Mouse (Mus musculus): ENCODE data around the gene Fgf22. TPM values are rescaled to one million over a fixed set of nuclear protein-coding genes. Genes with fewer than 3 reads are reported as not detected.

The Fgf22 gene
- 1.4 and 1.6 TPM in 2 replicates for polyA plus RNA-seq (2014; fragmentation: Nextera tagmentation; extraction: Ambion mirVana)

- Histone ChIP-seq H3K9ac (peak within 1 kb of the TSS; percentile 57), H3K27ac (no peak within 1 kb of the TSS), H3K4me2 (replicated peaks) (peak within 1 kb of the TSS; percentile 76), H3K4me3 (replicated peaks; ENCODE audit: low read length) (peak within 1 kb of the TSS; percentile 36), H3K36me3 (replicated peaks; ENCODE audit: control insufficient read depth, insufficient read depth) (peaks cover 41% of the 10 kb centered on the region), H3K9me3 (ENCODE audit: control insufficient read depth, low read length) (no peaks in the 10 kb centered on the region), H3K4me1 (replicated peaks; ENCODE audit: control insufficient read depth, insufficient read depth, low read length) (peaks cover 11% of the 10 kb centered on the region; the same call in 1 of the 2 replicates), H3K27me3 (ENCODE audit: control insufficient read depth, insufficient read depth, low read length) (no peaks in the 10 kb centered on the region)
- WGBS: 1% methylated on average over 36 of the region's 36 CpGs
- DNase-seq (ENCODE audit: low spot score) (peak; percentile 62), ATAC-seq (ENCODE audit: low FRiP score) (peak; percentile 80)
Observed at GRCm38 (mm10) chr10:79754856-79755516, at the start of gene Fgf22. Gene Fgf22, plus strand, starts transcription at chr10:79755076.

DNA sequence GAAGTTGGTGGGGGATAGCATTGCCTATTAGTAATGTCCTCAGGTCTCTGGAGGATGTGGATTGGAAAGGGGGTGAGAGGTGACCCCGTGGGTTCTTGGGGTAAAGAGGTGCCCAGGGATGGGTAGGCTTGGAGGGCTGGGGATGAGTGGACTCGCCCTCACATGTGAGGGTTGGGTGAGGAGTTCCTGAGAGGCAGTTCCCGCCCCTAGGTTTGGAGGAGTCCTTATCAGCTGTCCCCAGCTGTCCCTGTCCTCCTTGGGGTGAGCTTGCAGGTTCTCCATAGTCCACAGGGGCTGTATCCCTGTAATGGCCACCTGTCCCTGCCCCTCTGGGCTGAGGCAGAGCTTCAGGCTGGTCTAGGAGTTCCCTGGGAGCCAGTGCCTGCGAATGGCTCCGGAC, 48.9 kb upstream of the Fgf22 start:
- ATAC-seq (ENCODE audit: low FRiP score): no peak
- H3K27me3 ChIP-seq (ENCODE audit: control insufficient read depth, insufficient read depth, low read length): no peaks in the 10 kb centered on the region
- no peak overlapping the region for H3K27ac ChIP-seq
- H3K9me3 ChIP-seq (ENCODE audit: control insufficient read depth, low read length): no peaks in the 10 kb centered on the region
- H3K36me3 ChIP-seq (replicated peaks; ENCODE audit: control insufficient read depth, insufficient read depth): peaks cover 24% of the 10 kb centered on the region
- H3K4me2 ChIP-seq (replicated peaks): peak overlapping the region; percentile 91
- H3K4me1 ChIP-seq (replicated peaks; ENCODE audit: control insufficient read depth, insufficient read depth, low read length): peaks cover 29% of the 10 kb centered on the region
- peak overlapping the region; percentile 82 for H3K4me3 ChIP-seq (replicated peaks; ENCODE audit: low read length)
- DNase-seq (ENCODE audit: low spot score): no peak
- H3K9ac ChIP-seq: peak overlapping the region; percentile 31; the same call in 1 of the 2 replicates
- WGBS: 80% methylated on average over 5 of the region's 5 CpGs

GRCm38 (mm10) chr10:79706406-79707094, 48.3 kb upstream of the Fgf22 start:
- Histone ChIP-seq H3K4me1 (replicated peaks; ENCODE audit: control insufficient read depth, insufficient read depth, low read length) (peaks cover 29% of the 10 kb centered on the region), H3K27ac (no peak overlapping the region), H3K4me3 (replicated peaks; ENCODE audit: low read length) (peak overlapping the region; percentile 82; the same call in 1 of the 2 replicates), H3K9me3 (ENCODE audit: control insufficient read depth, low read length) (no peaks in the 10 kb centered on the region), H3K4me2 (replicated peaks) (peak overlapping the region; percentile 91), H3K9ac (0 out of 2 replicates have a peak overlapping the region, but pooled peaks have one; percentile 31), H3K36me3 (replicated peaks; ENCODE audit: control insufficient read depth, insufficient read depth) (peaks cover 30% of the 10 kb centered on the region), H3K27me3 (ENCODE audit: control insufficient read depth, insufficient read depth, low read length) (no peaks in the 10 kb centered on the region)
- ATAC-seq (ENCODE audit: low FRiP score) (no peak), DNase-seq (ENCODE audit: low spot score) (no peak)
- WGBS: 93% methylated on average over 5 of the region's 5 CpGs

GRCm38 (mm10) chr10:79707162-79707561, 47.7 kb upstream of the Fgf22 start:
- H3K9me3 ChIP-seq (ENCODE audit: control insufficient read depth, low read length): no peaks in the 10 kb centered on the region
- DNase-seq (ENCODE audit: low spot score): no peak
- H3K4me3 ChIP-seq (replicated peaks; ENCODE audit: low read length): no peak overlapping the region
- peak overlapping the region; percentile 31; the same call in 1 of the 2 replicates for H3K9ac ChIP-seq
- H3K4me2 ChIP-seq (replicated peaks): peak overlapping the region; percentile 91
- no peak for ATAC-seq (ENCODE audit: low FRiP score)
- peaks cover 36% of the 10 kb centered on the region for H3K36me3 ChIP-seq (replicated peaks; ENCODE audit: control insufficient read depth, insufficient read depth)
- no peak overlapping the region for H3K27ac ChIP-seq
- WGBS: 79% methylated on average over 1 of the region's 1 CpGs
- H3K4me1 ChIP-seq (replicated peaks; ENCODE audit: control insufficient read depth, insufficient read depth, low read length): peaks cover 29% of the 10 kb centered on the region
- H3K27me3 ChIP-seq (ENCODE audit: control insufficient read depth, insufficient read depth, low read length): no peaks in the 10 kb centered on the region

GRCm38 (mm10) chr10:79707759-79708158, 47.1 kb upstream of the Fgf22 start:
- no peaks in the 10 kb centered on the region for H3K27me3 ChIP-seq (ENCODE audit: control insufficient read depth, insufficient read depth, low read length)
- no peak overlapping the region for H3K9ac ChIP-seq
- H3K4me3 ChIP-seq (replicated peaks; ENCODE audit: low read length): no peak overlapping the region
- H3K27ac ChIP-seq: no peak overlapping the region
- H3K4me1 ChIP-seq (replicated peaks; ENCODE audit: control insufficient read depth, insufficient read depth, low read length): peaks cover 29% of the 10 kb centered on the region
- WGBS: 65% methylated on average over 4 of the region's 4 CpGs
- H3K36me3 ChIP-seq (replicated peaks; ENCODE audit: control insufficient read depth, insufficient read depth): peaks cover 39% of the 10 kb centered on the region
- 0 out of 2 replicates have a peak overlapping the region, but pooled peaks have one; percentile 91 for H3K4me2 ChIP-seq (replicated peaks)
- no peak for ATAC-seq (ENCODE audit: low FRiP score)
- no peaks in the 10 kb centered on the region for H3K9me3 ChIP-seq (ENCODE audit: control insufficient read depth, low read length)
- no peak for DNase-seq (ENCODE audit: low spot score)

DNA sequence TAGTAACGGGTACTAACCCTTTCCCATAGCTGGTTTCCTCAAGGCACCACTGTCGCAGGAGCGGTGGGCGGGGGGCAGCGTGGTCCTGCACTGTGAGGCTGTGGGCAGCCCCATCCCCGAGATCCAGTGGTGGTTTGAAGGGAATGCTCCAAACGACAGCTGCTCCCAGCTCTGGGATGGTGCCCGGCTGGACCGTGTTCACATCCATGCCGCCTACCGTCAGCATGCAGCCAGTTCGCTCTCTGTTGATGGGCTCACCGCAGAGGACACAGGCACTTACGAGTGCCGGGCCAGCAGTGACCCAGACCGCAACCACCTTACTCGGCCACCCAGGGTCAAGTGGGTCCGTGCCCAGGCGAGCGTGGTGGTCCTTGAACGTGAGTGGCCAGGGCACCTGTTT, 46.2 kb upstream of the Fgf22 start:
- Histone ChIP-seq H3K9me3 (ENCODE audit: control insufficient read depth, low read length) (no peaks in the 10 kb centered on the region), H3K4me3 (replicated peaks; ENCODE audit: low read length) (no peak overlapping the region), H3K36me3 (replicated peaks; ENCODE audit: control insufficient read depth, insufficient read depth) (peaks cover 41% of the 10 kb centered on the region), H3K4me1 (replicated peaks; ENCODE audit: control insufficient read depth, insufficient read depth, low read length) (peaks cover 29% of the 10 kb centered on the region), H3K4me2 (replicated peaks) (no peak overlapping the region), H3K27ac (no peak overlapping the region), H3K27me3 (ENCODE audit: control insufficient read depth, insufficient read depth, low read length) (no peaks in the 10 kb centered on the region), H3K9ac (no peak overlapping the region)
- DNase-seq (ENCODE audit: low spot score) (no peak), ATAC-seq (ENCODE audit: low FRiP score) (no peak)
- WGBS: 90% methylated on average over 21 of the region's 21 CpGs

DNA sequence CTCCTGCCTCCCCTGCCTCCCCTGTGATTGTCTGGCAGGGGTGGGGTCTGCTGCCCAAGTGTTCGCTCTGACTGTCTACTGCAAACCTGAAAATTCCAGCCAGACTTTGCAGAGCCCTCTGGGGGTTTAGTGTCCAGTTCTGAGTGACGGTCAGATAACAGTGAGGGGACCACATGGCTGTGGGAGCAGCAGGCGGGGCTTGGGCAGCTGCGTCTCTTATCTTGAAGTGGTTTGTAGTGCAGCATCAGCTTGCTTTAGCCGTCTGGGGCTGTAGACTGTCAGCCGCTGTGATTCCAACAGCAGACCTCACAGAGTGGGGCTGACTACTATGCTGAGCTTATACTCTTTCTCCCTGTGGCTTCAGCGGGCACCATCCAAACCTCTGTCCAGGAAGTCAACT, 45.6 kb upstream of the Fgf22 start:
- peaks cover 41% of the 10 kb centered on the region for H3K36me3 ChIP-seq (replicated peaks; ENCODE audit: control insufficient read depth, insufficient read depth)
- H3K4me2 ChIP-seq (replicated peaks): no peak overlapping the region
- H3K27ac ChIP-seq: no peak overlapping the region
- DNase-seq (ENCODE audit: low spot score) (no peak), ATAC-seq (ENCODE audit: low FRiP score) (no peak)
- no peak overlapping the region for H3K9ac ChIP-seq
- H3K4me3 ChIP-seq (replicated peaks; ENCODE audit: low read length): no peak overlapping the region
- peaks cover 29% of the 10 kb centered on the region for H3K4me1 ChIP-seq (replicated peaks; ENCODE audit: control insufficient read depth, insufficient read depth, low read length)
- H3K27me3 ChIP-seq (ENCODE audit: control insufficient read depth, insufficient read depth, low read length): no peaks in the 10 kb centered on the region; the same call in 1 of the 2 replicates
- H3K9me3 ChIP-seq (ENCODE audit: control insufficient read depth, low read length): no peaks in the 10 kb centered on the region
- WGBS: 84% methylated on average over 7 of the region's 7 CpGs

DNA sequence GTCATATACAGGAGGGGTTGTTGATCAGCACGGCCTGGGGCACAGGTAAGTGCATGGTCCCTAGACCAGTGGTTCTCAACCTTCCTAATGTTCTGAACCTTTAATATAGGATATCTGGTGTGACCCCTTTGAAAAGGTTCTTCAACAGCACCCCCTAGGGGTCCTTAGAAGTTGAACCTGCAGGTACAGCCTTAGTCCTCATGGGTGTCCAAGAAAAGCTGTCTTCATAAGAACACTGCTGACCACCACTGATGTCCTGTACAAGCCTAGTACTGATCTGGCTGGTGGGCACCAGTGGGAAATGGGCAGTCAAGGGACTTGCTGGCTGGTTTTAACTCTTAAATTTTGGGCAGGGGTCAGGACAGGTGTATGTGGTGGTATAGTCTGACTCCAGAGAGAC, 42.8 kb upstream of the Fgf22 start:
- DNase-seq (ENCODE audit: low spot score): no peak
- H3K36me3 ChIP-seq (replicated peaks; ENCODE audit: control insufficient read depth, insufficient read depth): peaks cover 41% of the 10 kb centered on the region
- WGBS: 96% methylated on average over 1 of the region's 1 CpGs
- no peak overlapping the region for H3K9ac ChIP-seq
- no peak overlapping the region for H3K4me3 ChIP-seq (replicated peaks; ENCODE audit: low read length)
- no peak overlapping the region for H3K27ac ChIP-seq
- H3K4me2 ChIP-seq (replicated peaks): no peak overlapping the region
- H3K4me1 ChIP-seq (replicated peaks; ENCODE audit: control insufficient read depth, insufficient read depth, low read length): peaks cover 13% of the 10 kb centered on the region
- H3K27me3 ChIP-seq (ENCODE audit: control insufficient read depth, insufficient read depth, low read length): peaks cover 23% of the 10 kb centered on the region
- no peaks in the 10 kb centered on the region for H3K9me3 ChIP-seq (ENCODE audit: control insufficient read depth, low read length)
- ATAC-seq (ENCODE audit: low FRiP score): 0 out of 2 replicates have a peak, but pooled peaks have one; percentile 5

- Histone ChIP-seq H3K4me2 (replicated peaks) (no peak overlapping the region), H3K4me1 (replicated peaks; ENCODE audit: control insufficient read depth, insufficient read depth, low read length) (peaks cover 12% of the 10 kb centered on the region), H3K4me3 (replicated peaks; ENCODE audit: low read length) (no peak overlapping the region), H3K9me3 (ENCODE audit: control insufficient read depth, low read length) (no peaks in the 10 kb centered on the region), H3K27me3 (ENCODE audit: control insufficient read depth, insufficient read depth, low read length) (peaks cover 29% of the 10 kb centered on the region), H3K27ac (no peak overlapping the region), H3K36me3 (replicated peaks; ENCODE audit: control insufficient read depth, insufficient read depth) (peaks cover 41% of the 10 kb centered on the region), H3K9ac (no peak overlapping the region)
- DNase-seq (ENCODE audit: low spot score) (peak; percentile 75), ATAC-seq (ENCODE audit: low FRiP score) (0 out of 2 replicates have a peak, but pooled peaks have one; percentile 9)
- WGBS: 11% methylated on average over 6 of the region's 6 CpGs
Observed at GRCm38 (mm10) chr10:79712499-79713126, 42.3 kb upstream of the Fgf22 start.
